Mouse (Mus musculus) MEL (cell line): ENCODE data around the gene Cdc40. TPM values are rescaled to one million over a fixed set of nuclear protein-coding genes. Genes with fewer than 3 reads are reported as not detected.

ENCODE experiments used
- DNase-seq: peaks from one replicate; pipeline ENCODE4 v3.0.0; 2011; ENCODE audit warnings: low read depth, low spot score
- H3K27ac ChIP-seq: 2 replicates; pipeline ENCODE4 v1.5.1; 2012; ENCODE audit warnings: low read depth, mild to moderate bottlenecking, control low read depth, low read length, moderate library complexity; ENCODE audit not compliant: control insufficient read depth
- H3K27me3 ChIP-seq, 2 experiments: fragments of 150-350 bp in 1 of 2; sonication (generic) in 1 of 2; 2 replicates each; pipeline ENCODE4 v1.6.1; 2012; ENCODE audit warnings: low read length in 2 of 2, mild to moderate bottlenecking in 2 of 2, improper control_type of control experiment in 1 of 2, moderate library complexity in 1 of 2; ENCODE audit not compliant: insufficient read depth in 2 of 2, control insufficient read depth in 1 of 2
- H3K36me3 ChIP-seq, 2 experiments: 2 replicates each; pipeline ENCODE4 v1.6.1; 2012 to 2014; ENCODE audit warnings: low read length in 2 of 2, improper control_type of control experiment in 1 of 2, inconsistent platforms in 1 of 2, mild to moderate bottlenecking in 1 of 2; ENCODE audit not compliant: insufficient read depth in 2 of 2, control insufficient read depth in 1 of 2
- H3K4me1 ChIP-seq, 2 experiments: fragments of 150-350 bp in 1 of 2; sonication (generic) in 1 of 2; 2 replicates each; pipeline ENCODE4 v1.6.1; 2012; ENCODE audit warnings: low read length in 2 of 2, improper control_type of control experiment in 1 of 2, mild to moderate bottlenecking in 1 of 2; ENCODE audit not compliant: insufficient read depth in 2 of 2, control insufficient read depth in 1 of 2
- H3K4me3 ChIP-seq, 2 experiments: fragments of 150-350 bp in 1 of 2; sonication (generic) in 1 of 2; 2 replicates each; pipeline ENCODE4 v1.5.1; 2012; ENCODE audit warnings: low read depth in 2 of 2, low read length in 2 of 2, mild to moderate bottlenecking in 2 of 2, moderate library complexity in 2 of 2, control low read depth in 1 of 2, improper control_type of control experiment in 1 of 2; ENCODE audit not compliant: control insufficient read depth in 1 of 2, insufficient read depth in 1 of 2
- H3K79me2 ChIP-seq: 2 replicates; pipeline ENCODE4 v1.6.1; 2012; ENCODE audit warnings: mild to moderate bottlenecking, low read length, moderate library complexity; ENCODE audit not compliant: control insufficient read depth, poor library complexity, insufficient read depth
- H3K9ac ChIP-seq: 2 replicates; pipeline ENCODE4 v1.6.1; 2012; ENCODE audit warnings: low read depth, mild to moderate bottlenecking, control low read depth, low read length, moderate library complexity; ENCODE audit not compliant: control insufficient read depth, poor library complexity, severe bottlenecking
- H3K9me3 ChIP-seq: fragments of 150-350 bp; sonication (generic); replicated peaks from 2 replicates; pipeline ENCODE4 v1.6.1; 2012; ENCODE audit warnings: mild to moderate bottlenecking, low read length, improper control_type of control experiment, moderate library complexity; ENCODE audit not compliant: insufficient read depth
- CHD2 ChIP-seq: IDR thresholded peaks from 2 replicates; pipeline ENCODE4 v1.6.1; 2011; ENCODE audit warnings: low read length, improper control_type of control experiment
- CTCF ChIP-seq, 3 experiments: IDR thresholded peaks in 2 of 3; conservative IDR thresholded peaks in 1 of 3; 2 replicates each; pipeline ENCODE4 v1.5.1; 2011 to 2012; ENCODE audit warnings: low read length in 3 of 3, low read depth in 2 of 3, mild to moderate bottlenecking in 2 of 3, improper control_type of control experiment in 1 of 3, inconsistent platforms in 1 of 3, mixed read lengths in 1 of 3, moderate library complexity in 1 of 3; ENCODE audit not compliant: control insufficient read depth in 1 of 3, insufficient read depth in 1 of 3, poor library complexity in 1 of 3, severe bottlenecking in 1 of 3
- EP300 ChIP-seq, 2 experiments: IDR thresholded peaks; 2 replicates each; pipeline ENCODE4 v1.6.1; 2011; ENCODE audit warnings: improper control_type of control experiment in 2 of 2, low read length in 2 of 2, low read depth in 1 of 2, mild to moderate bottlenecking in 1 of 2
- GABPA ChIP-seq: IDR thresholded peaks from 2 replicates; pipeline ENCODE4 v1.6.1; 2012; ENCODE audit warnings: low read depth, mild to moderate bottlenecking, inconsistent platforms, low read length, improper control_type of control experiment, moderate library complexity
- HCFC1 ChIP-seq: IDR thresholded peaks from 2 replicates; pipeline ENCODE4 v1.6.1; 2012; ENCODE audit warnings: low read depth, mild to moderate bottlenecking, inconsistent platforms, low read length, improper control_type of control experiment, moderate library complexity
- KAT2A ChIP-seq: conservative IDR thresholded peaks from 2 replicates; pipeline ENCODE4 v1.6.1; 2012; ENCODE audit warnings: low read depth, low read length, improper control_type of control experiment, inconsistent platforms
- MAFK ChIP-seq: IDR thresholded peaks from 2 replicates; pipeline ENCODE4 v1.6.1; 2011; ENCODE audit warnings: low read depth, mild to moderate bottlenecking, low read length, improper control_type of control experiment, borderline replicate concordance
- MYB ChIP-seq: IDR thresholded peaks from 2 replicates; pipeline ENCODE4 v1.6.1; 2011; ENCODE audit warnings: mild to moderate bottlenecking, low read depth, low read length, improper control_type of control experiment
- POLR2A ChIP-seq, 2 experiments: IDR thresholded peaks; 2 replicates each; pipeline ENCODE4 v1.6.1; 2011 to 2012; ENCODE audit warnings: low read length in 2 of 2, mild to moderate bottlenecking in 2 of 2, control low read depth in 1 of 2, improper control_type of control experiment in 1 of 2, low read depth in 1 of 2, moderate library complexity in 1 of 2; ENCODE audit not compliant: control insufficient read depth in 1 of 2, insufficient read depth in 1 of 2, poor library complexity in 1 of 2
- POLR2AphosphoS5 ChIP-seq: IDR thresholded peaks from 2 replicates; pipeline ENCODE4 v1.6.1; 2012; ENCODE audit warnings: low read depth, borderline replicate concordance, mild to moderate bottlenecking, inconsistent platforms, low read length, moderate library complexity, mixed read lengths
- RAD21 ChIP-seq: IDR thresholded peaks from 2 replicates; pipeline ENCODE4 v1.6.1; 2011; ENCODE audit warnings: mild to moderate bottlenecking, low read depth, low read length, improper control_type of control experiment
- SMC3 ChIP-seq: IDR thresholded peaks from 2 replicates; pipeline ENCODE4 v1.6.1; 2011; ENCODE audit warnings: low read depth, low read length, improper control_type of control experiment
- TBP ChIP-seq: IDR thresholded peaks from 2 replicates; pipeline ENCODE4 v1.8.0; 2011; ENCODE audit warnings: low read depth, low read length, improper control_type of control experiment
- UBTF ChIP-seq: IDR thresholded peaks from 2 replicates; pipeline ENCODE4 v1.6.1; 2012; ENCODE audit warnings: low read depth, mild to moderate bottlenecking, inconsistent platforms, low read length, improper control_type of control experiment, moderate library complexity, borderline replicate concordance; ENCODE audit not compliant: insufficient read depth
- ZKSCAN1 ChIP-seq: IDR thresholded peaks from 2 replicates; pipeline ENCODE4 v1.6.1; 2012; ENCODE audit warnings: low read depth, mild to moderate bottlenecking, inconsistent platforms, low read length, improper control_type of control experiment, moderate library complexity
- ZMIZ1 ChIP-seq: IDR thresholded peaks from 2 replicates; pipeline ENCODE4 v1.6.1; 2012; ENCODE audit warnings: low read depth, mild to moderate bottlenecking, inconsistent platforms, low read length, improper control_type of control experiment, moderate library complexity
- ZNF384 ChIP-seq: IDR thresholded peaks from 2 replicates; pipeline ENCODE4 v1.6.1; 2012; ENCODE audit warnings: low read depth, mild to moderate bottlenecking, inconsistent platforms, low read length, improper control_type of control experiment
- polyA plus RNA-seq, 2 experiments: library from polyadenylated mRNA; stranded (reverse) in 1 of 2; unstranded in 1 of 2; fragments of >175 nt in 1 of 2; fragments of >200 nt in 1 of 2; gene quantifications; 2 replicates each; pipeline versions ENCODE4 v1.2.1 to v1.2.4; 2012; ENCODE audit warnings: low replicate concordance in 2 of 2, low read depth in 1 of 2; ENCODE audit not compliant: insufficient read length in 2 of 2, insufficient read depth in 1 of 2, missing spikeins in 1 of 2
- total RNA-seq: library from RNA; depleted of rRNA; stranded (reverse); fragments of 300-350 nt; gene quantifications from 2 replicates; pipeline ENCODE4 v1.2.3, GENCODE M21; 2012

Gene Cdc40
- total and polyA plus RNA-seq, 3 experiments = 11.9 to 68.5 (median 35.5) TPM

- Histone ChIP-seq H3K27me3 (no peaks in the 10 kb centered on the region), H3K9ac (no peak overlapping the region)
- TF ChIP-seq UBTF (no peak), ZNF384 (no peak), SMC3 (no peak)
- TF ChIP-seq, all 39 proteins: peak for 0
- Histone ChIP-seq H3K79me2 (no peaks in the 10 kb centered on the region; the same call in 1 of the 2 replicates), H3K9me3 (no peaks in the 10 kb centered on the region), H3K27ac (no peak overlapping the region), H3K36me3 (peaks cover 0 to 5% of the 10 kb centered on the region in 2 experiments; a peak in 2 of 4 replicates), H3K4me1 (peaks cover 0 to 4% of the 10 kb centered on the region in 2 experiments; a peak in 2 of 4 replicates), H3K4me3 (no peak overlapping the region)
- DNase-seq = no peak
Measured at GRCm38 (mm10) chr10:40919464-40919863, 36.4 kb upstream of the Cdc40 start.

GRCm38 (mm10) chr10:40918669-40919440, 35.7 kb upstream of the Cdc40 start:
- H3K36me3 ChIP-seq = peaks cover 0 to 5% of the 10 kb centered on the region in 2 experiments; a peak in 2 of 4 replicates
- H3K4me1 ChIP-seq = peaks cover 0 to 4% of the 10 kb centered on the region in 2 experiments; a peak in 2 of 4 replicates
- no peaks in the 10 kb centered on the region for H3K9me3 ChIP-seq
- H3K9ac ChIP-seq = no peak overlapping the region
- H3K79me2 ChIP-seq = no peaks in the 10 kb centered on the region; the same call in 1 of the 2 replicates
- no peak for TF ChIP-seq HCFC1
- TF ChIP-seq EP300 (IDR thresholded peaks at IDR 0.05; ENCODE audit: low read depth in 1 of 2, low read length in 2 of 2) = 0 out of 4 replicates have a peak, but pooled peaks of 1 of the 2 experiments have one; percentile 6
- no peak; the same call in 1 of the 2 replicates for TF ChIP-seq GABPA
- no peak for TF ChIP-seq KAT2A
- H3K27me3 ChIP-seq = no peaks in the 10 kb centered on the region
- DNase-seq = peak; percentile 56
- H3K27ac ChIP-seq = no peak overlapping the region; the same call in 1 of the 2 replicates
- no peak overlapping the region for H3K4me3 ChIP-seq

- Histone ChIP-seq H3K36me3 (peaks cover 0 to 5% of the 10 kb centered on the region in 2 experiments; a peak in 1 of 4 replicates), H3K9ac (no peak overlapping the region), H3K4me3 (no peak overlapping the region), H3K4me1 (peaks cover 0 to 4% of the 10 kb centered on the region in 2 experiments; a peak in 2 of 4 replicates), H3K79me2 (no peaks in the 10 kb centered on the region; the same call in 1 of the 2 replicates), H3K9me3 (no peaks in the 10 kb centered on the region), H3K27ac (no peak overlapping the region), H3K27me3 (no peaks in the 10 kb centered on the region)
- TF ChIP-seq SMC3 (no peak), RAD21 (no peak), CHD2 (no peak), MAFK (no peak), MYB (no peak), POLR2AphosphoS5 (no peak), KAT2A (no peak), TBP (no peak), GABPA (no peak), POLR2A (IDR thresholded peaks at IDR 0.05; ENCODE audit: control insufficient read depth in 1 of 2, insufficient read depth in 1 of 2, low read depth in 1 of 2, low read length in 2 of 2, poor library complexity in 1 of 2) (no peak), ZMIZ1 (no peak), CTCF (IDR thresholded peaks at IDR 0.05 in 2 of 3, conservative IDR thresholded peaks at IDR 0.05 in 1 of 3; ENCODE audit: control insufficient read depth in 1 of 3, insufficient read depth in 1 of 3, low read depth in 2 of 3, low read length in 3 of 3, poor library complexity in 1 of 3, severe bottlenecking in 1 of 3) (no peak), ZKSCAN1 (no peak)
- no peak for DNase-seq
Measured at GRCm38 (mm10) chr10:40915240-40915639, 32.1 kb upstream of the Cdc40 start.
